Mouse (Mus musculus) ovary, postnatal 10 days (tissue): ENCODE measurements around the gene Stim2.

ENCODE experiments used
- DNase-seq: peaks from one replicate; pipeline ENCODE4 v3.0.0; 2022; ENCODE audit warnings: low spot score

Gene Stim2

DNA sequence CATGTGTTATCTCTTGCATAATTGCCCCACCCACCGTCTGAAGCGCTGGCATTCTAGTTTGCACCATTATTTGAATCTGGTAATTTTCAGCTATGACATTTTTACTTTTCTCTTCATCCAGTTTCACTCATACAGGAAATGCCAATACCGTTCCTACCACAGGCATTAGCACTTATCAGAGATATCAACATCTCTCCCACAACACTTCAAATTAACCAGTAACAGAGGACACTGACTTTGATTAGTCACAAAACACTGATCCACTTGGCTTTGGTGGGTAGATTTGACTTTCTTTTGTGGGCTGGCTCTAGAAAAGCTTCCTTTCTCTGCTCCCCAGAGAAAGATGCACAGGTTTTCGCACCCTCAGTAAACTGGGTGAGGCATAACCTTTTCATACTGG is 3.7 kb upstream of the Stim2 start:
- DNase-seq = no peak

- peak; percentile 35 for DNase-seq
These were observed 3.0 kb upstream of the Stim2 start for GRCm38 (mm10) chr5:53995316-53995715.

DNA sequence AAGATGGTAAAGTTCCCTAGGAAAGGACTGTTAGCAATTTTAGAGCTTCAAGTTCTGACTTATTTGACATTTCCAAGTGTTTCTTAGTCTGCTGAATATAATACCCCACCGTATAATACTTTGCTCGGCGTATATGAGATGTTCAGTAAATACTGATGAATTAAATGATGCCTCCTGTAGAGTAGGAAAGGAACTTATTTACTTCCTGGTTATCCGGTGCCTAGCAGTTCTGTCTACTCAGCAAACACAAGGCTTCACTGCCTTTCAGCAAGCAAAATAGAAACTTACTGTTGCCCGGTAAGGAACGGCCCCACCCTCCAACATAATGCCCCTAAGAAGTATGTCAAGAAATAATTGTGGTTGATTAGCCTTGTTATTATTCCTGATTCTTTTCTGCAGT is 1.5 kb upstream of the Stim2 start:
- DNase-seq = no peak

DNA sequence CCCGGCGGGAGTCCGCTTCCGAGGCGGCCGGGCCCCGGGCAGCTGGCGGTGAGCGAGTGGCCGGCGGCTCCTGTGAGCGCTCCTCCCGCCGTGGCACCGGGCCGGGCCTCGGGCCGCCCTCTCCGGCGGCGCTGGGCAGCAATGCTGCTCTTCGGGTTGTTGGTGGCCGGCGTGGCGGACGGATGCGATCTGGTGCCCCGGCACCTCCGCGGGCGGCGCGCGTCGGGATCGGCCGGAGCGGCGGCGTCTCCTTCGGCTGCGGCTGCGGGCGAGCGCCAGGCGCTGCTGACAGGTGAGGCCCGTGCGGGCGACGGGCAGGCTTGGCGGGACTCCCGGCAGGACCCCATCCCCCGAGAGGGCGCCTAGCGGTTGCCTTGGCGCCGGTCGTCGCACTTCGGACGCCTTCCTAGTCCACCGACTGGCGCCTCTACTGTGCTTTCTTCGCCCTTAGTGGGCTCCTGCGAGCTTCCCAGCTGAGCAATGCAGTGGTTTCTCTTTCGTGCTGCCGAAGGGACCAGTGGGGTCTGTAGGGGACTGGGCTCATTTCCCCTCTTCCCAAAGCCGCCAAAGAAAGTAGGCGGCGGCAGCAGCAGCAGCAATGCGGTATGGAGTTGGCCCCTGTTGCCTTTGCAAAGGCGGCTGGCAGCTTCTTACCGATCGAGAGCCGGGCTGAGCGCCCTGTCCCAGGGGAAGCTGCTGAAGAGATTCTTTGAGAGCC is 603 bp downstream of the Stim2 start:
- peak; percentile 53 for DNase-seq

DNA sequence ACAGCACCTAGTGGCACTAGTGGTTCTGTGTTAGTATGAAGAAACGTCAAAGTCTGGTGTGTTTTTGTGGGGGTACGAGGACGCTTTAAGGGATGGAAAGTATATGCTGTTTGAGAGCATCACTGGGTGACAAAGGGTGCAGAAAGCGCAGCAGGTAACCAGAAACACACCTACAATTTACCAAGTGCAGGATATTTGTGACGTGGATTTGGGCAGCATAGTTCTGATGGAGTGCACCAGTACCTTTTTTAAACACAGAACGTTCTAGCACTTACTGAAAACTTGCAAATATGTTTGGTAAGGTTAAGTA is 1.1 kb downstream of the Stim2 start:
- no peak for DNase-seq

- no peak for DNase-seq
These were observed 1.5 kb downstream of the Stim2 start for GRCm38 (mm10) chr5:53999831-54000230.

- no peak for DNase-seq
These were observed 2.7 kb downstream of the Stim2 start for GRCm38 (mm10) chr5:54001021-54001420.

GRCm38 (mm10) chr5:54005111-54005864 is 7.0 kb downstream of the Stim2 start:
- no peak for DNase-seq

GRCm38 (mm10) chr5:54005865-54006225 is 7.5 kb downstream of the Stim2 start:
- no peak for DNase-seq

DNA sequence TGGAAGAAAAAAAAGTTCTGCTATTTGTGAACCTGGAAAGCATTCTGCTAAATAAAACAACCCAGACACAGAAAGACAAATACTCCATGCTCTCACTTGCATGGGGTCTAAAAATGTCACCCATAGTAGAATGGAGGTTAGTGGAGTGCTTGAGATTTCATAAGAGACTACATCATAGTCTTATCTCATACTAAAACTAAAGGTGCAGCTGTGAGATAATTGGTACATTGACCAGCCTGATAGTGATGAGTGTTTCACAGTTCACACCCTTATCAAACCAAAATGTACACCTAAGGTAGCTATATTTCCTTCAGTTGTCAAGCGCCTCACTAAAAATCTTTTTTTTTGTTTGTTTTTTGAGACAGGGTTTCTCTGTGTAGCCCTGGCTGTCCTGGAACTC is 8.5 kb downstream of the Stim2 start:
- no peak for DNase-seq

GRCm38 (mm10) chr5:54007617-54008016 is 9.3 kb downstream of the Stim2 start:
- no peak for DNase-seq

- DNase-seq = no peak
These were observed 15.0 kb downstream of the Stim2 start for GRCm38 (mm10) chr5:54013271-54013670.

- no peak for DNase-seq
These were observed 18.8 kb downstream of the Stim2 start for GRCm38 (mm10) chr5:54017143-54017542.

DNA sequence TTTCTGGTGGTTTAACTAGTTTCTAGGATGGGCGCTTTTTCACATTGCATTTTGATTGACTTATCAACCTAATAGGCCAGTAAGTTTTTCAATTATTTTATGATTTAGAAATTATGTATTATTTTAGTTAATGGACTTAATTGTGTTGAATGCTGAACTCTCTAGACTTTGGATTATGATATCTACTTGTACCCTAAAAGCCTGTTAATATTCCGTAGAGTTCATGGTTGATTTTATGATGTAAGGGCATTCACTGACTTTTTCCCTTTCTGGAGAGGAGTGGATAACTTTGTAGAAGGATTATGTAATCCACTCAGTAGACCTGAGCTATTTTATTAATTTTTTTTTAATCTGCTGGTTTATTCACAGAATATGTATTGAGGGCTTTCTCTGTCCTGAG is 20.6 kb downstream of the Stim2 start:
- no peak for DNase-seq

GRCm38 (mm10) chr5:54019546-54019945 is 21.2 kb downstream of the Stim2 start:
- no peak for DNase-seq

DNA sequence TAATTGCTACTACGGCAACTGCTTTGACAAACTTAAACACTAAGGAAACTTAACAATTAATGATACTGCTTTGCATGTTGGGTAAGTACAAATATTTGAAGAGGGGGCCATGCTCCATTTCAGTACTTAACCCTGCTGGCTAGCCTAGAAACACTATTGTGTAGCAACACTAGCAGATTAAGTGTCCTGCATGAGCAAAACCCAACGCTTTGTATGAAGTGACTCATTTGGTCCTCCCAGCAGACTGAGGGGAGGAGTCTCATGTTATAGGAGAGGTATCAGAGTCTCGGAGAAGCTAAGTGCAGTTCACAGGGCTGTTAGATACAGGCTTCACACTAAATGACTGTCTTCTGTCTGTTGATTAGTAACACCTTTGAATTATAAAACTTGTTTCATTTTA is 26.3 kb downstream of the Stim2 start:
- DNase-seq = no peak

GRCm38 (mm10) chr5:54025630-54026029 is 27.3 kb downstream of the Stim2 start:
- DNase-seq = no peak

- no peak for DNase-seq
These were observed 34.9 kb downstream of the Stim2 start for GRCm38 (mm10) chr5:54033217-54033616.

DNA sequence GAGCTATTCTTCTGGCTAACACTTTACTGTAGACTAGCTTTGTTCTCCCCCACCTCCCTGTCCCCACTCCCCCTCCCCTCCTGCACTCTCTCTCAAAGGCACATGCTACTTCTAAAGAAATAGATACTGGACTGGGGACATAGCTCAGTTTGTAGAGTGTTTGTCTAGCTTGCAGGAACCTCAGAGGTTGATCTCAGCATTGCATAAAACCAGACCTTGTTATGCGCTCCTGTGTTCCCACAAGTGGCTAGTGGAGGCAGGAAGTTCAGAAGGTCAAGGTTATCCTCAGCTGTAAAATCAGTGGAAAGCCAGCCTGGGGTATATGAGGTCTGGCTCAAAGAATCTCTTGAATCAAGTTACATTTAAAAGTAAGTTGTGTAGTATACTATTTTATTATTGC is 36.4 kb downstream of the Stim2 start:
- DNase-seq = no peak

GRCm38 (mm10) chr5:54038615-54039014 is 40.3 kb downstream of the Stim2 start:
- DNase-seq = no peak

- DNase-seq = no peak
These were observed 42.2 kb downstream of the Stim2 start for GRCm38 (mm10) chr5:54040527-54040926.

- no peak for DNase-seq
These were observed 43.7 kb downstream of the Stim2 start for GRCm38 (mm10) chr5:54042013-54042412.

- DNase-seq = no peak
These were observed 47.2 kb downstream of the Stim2 start for GRCm38 (mm10) chr5:54045523-54045922.

- DNase-seq = no peak
These were observed 48.1 kb downstream of the Stim2 start for GRCm38 (mm10) chr5:54046432-54046831.
